Mouse (Mus musculus) kidney, embryonic 16.5 days (tissue): ENCODE results near the gene Taf1c. TPM values are rescaled to one million over a fixed set of nuclear protein-coding genes. Genes with fewer than 3 reads are reported as not detected.

Experiments used
- ATAC-seq: fragments of 200-750 bp; cut with Nextera tagmentation; 2 replicates; pipeline ENCODE4 v1.8.0; 2017; ENCODE audit warnings: moderate TSS enrichment; ENCODE audit not compliant: low FRiP score, low TSS enrichment
- H3K27ac ChIP-seq: fragments of 300-500 bp; sonication (generic); 2 replicates; pipeline ENCODE4 v1.5.1; 2014; ENCODE audit warnings: low read length
- H3K27me3 ChIP-seq: fragments of 300-500 bp; sonication (generic); 2 replicates; pipeline ENCODE4 v1.6.1; 2014; ENCODE audit warnings: low read length, control low read depth, mixed read lengths; ENCODE audit not compliant: insufficient read depth
- H3K36me3 ChIP-seq: fragments of 300-500 bp; sonication (generic); 2 replicates; pipeline ENCODE4 v1.6.1; 2014; ENCODE audit warnings: low read length, control low read depth, mixed read lengths; ENCODE audit not compliant: insufficient read depth
- H3K4me1 ChIP-seq: fragments of 300-500 bp; sonication (generic); 2 replicates; pipeline ENCODE4 v1.6.1; 2014; ENCODE audit warnings: low read length, control low read depth, mixed read lengths; ENCODE audit not compliant: insufficient read depth
- H3K4me2 ChIP-seq: fragments of 300-500 bp; sonication (generic); replicated peaks from 2 replicates; pipeline ENCODE4 v1.6.1; 2014; ENCODE audit warnings: low read depth, low read length
- H3K4me3 ChIP-seq: fragments of 300-500 bp; sonication (generic); 2 replicates; pipeline ENCODE4 v1.5.1; 2014; ENCODE audit warnings: mild to moderate bottlenecking, low read length
- H3K9ac ChIP-seq: fragments of 300-500 bp; sonication (generic); replicated peaks from 2 replicates; pipeline ENCODE4 v1.6.1; 2014; ENCODE audit warnings: low read length
- H3K9me3 ChIP-seq: fragments of 300-500 bp; sonication (generic); 2 replicates; pipeline ENCODE4 v1.6.1; 2016; ENCODE audit warnings: low read length, control low read depth
- WGBS: fragments of 180-500 bp; shearing (Covaris S2); extraction: QIAGEN DNeasy Blood & Tissue Kit; methylation state at CpG from one replicate; pipeline ENCODE4 v1.1.7; 2014; 5-methylcytosine and 5-hydroxymethylcytosine counted together
- polyA plus RNA-seq: library from polyadenylated mRNA; unstranded; fragments of >200 nt; fragmentation: Nextera tagmentation; extraction: Ambion mirVana; gene quantifications from 2 replicates; pipeline ENCODE4 v1.2.1, GENCODE M21; 2015

Gene Taf1c
- polyA plus RNA-seq, 1 experiment from 2014 or later, result 15.5 TPM

DNA sequence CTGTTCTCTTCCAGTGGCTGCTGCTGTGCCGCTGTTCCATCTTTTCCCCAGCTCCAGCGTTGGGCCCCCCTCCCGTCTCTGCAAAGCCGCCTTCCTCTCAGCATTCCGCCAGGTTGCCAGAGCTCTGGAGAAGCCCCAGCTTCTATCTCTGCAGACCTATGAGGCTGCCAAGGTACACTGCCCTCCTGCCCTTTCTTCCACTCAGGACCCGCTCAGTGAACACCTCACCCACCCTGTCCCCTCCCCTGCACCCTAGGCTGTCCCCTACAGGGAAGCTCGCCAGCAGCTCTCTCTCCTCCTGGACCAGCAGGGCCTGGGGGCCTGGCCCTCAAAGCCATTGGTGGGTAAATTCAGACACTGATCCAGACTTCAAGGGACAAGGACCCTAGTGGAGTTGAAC lies 11.3 kb upstream of the Taf1c start:
- H3K4me1 ChIP-seq, result no peaks in the 10 kb centered on the region
- H3K27ac ChIP-seq, result no peak overlapping the region
- no peak overlapping the region for H3K4me2 ChIP-seq
- H3K27me3 ChIP-seq, result no peaks in the 10 kb centered on the region
- WGBS, result 73% methylated on average over 7 of the region's 7 CpGs
- H3K36me3 ChIP-seq, result no peaks in the 10 kb centered on the region
- H3K9me3 ChIP-seq, result no peaks in the 10 kb centered on the region
- no peak overlapping the region for H3K9ac ChIP-seq
- no peak for ATAC-seq
- no peak overlapping the region for H3K4me3 ChIP-seq

- Histone ChIP-seq H3K4me1 (no peaks in the 10 kb centered on the region), H3K27me3 (no peaks in the 10 kb centered on the region), H3K4me2 (no peak overlapping the region), H3K9ac (no peak overlapping the region), H3K27ac (no peak overlapping the region), H3K4me3 (no peak overlapping the region), H3K9me3 (no peaks in the 10 kb centered on the region), H3K36me3 (no peaks in the 10 kb centered on the region)
- 79% methylated on average over 14 of the region's 14 CpGs for WGBS
- ATAC-seq, result 0 out of 2 replicates have a peak, but pooled peaks have one; percentile 21
Measured at GRCm38 (mm10) chr8:119615096-119615495, 10.1 kb upstream of the Taf1c start.

GRCm38 (mm10) chr8:119612471-119612870 lies 7.4 kb upstream of the Taf1c start, which contains the start of gene Adad2:
Adad2 (plus strand) TSS chr8:119612747.
- no peaks in the 10 kb centered on the region for H3K27me3 ChIP-seq
- H3K4me3 ChIP-seq, result no peak within 1 kb of the TSS
- H3K4me2 ChIP-seq, result no peak within 1 kb of the TSS
- H3K9ac ChIP-seq, result no peak within 1 kb of the TSS
- H3K4me1 ChIP-seq, result no peaks in the 10 kb centered on the region
- H3K9me3 ChIP-seq, result peaks cover 8% of the 10 kb centered on the region
- H3K27ac ChIP-seq, result no peak within 1 kb of the TSS
- WGBS, result 84% methylated on average over 26 of the region's 26 CpGs
- no peak for ATAC-seq
- H3K36me3 ChIP-seq, result no peaks in the 10 kb centered on the region

DNA sequence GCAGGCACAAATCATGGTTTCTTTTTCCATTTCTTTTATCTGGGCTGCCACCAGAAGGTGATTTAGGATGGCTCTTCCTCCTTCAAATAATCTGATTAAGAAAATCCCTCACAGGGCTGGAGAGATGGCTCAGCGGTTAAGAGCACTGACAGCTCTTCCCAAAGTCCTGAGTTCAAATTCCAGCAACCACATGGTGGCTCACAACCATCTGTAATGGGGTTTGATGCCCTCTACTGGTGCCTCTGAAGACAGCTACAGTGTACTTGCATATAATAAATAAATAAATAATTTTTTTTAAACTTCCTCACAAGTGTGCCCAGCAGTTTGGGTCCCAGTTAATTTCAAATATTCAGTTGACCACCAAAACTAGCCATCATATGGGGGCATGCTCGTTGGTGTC lies 1.2 kb upstream of the Taf1c start:
- Histone ChIP-seq H3K4me2 (no peak overlapping the region), H3K9ac (no peak overlapping the region), H3K27me3 (no peaks in the 10 kb centered on the region), H3K9me3 (peaks cover 8% of the 10 kb centered on the region), H3K27ac (no peak overlapping the region), H3K36me3 (peaks cover 16% of the 10 kb centered on the region), H3K4me3 (no peak overlapping the region), H3K4me1 (peaks cover 9% of the 10 kb centered on the region)
- 88% methylated on average over 2 of the region's 2 CpGs for WGBS
- no peak for ATAC-seq

DNA sequence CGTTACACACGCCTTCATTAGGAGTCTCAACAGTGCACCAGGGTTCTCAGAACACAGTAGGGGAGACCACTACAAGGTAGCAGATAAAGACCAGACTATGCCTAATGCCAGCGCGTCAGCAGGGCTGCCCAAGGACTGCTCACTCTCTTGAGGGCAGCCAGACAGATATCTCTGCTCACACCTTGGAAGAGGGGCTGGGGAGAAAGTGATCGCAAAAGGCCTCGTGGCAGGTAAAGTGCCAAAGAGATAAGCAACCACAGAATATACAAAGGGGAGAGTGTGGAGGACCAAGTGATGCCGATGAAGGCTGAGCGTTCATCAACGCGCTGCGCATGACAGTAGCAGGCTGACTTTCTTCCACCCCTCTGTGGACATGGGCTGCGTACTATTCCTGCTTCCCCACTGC lies 621 bp downstream of the Taf1c start:
- Histone ChIP-seq H3K4me3 (peak overlapping the region; percentile 74), H3K9ac (peak overlapping the region; percentile 83), H3K27me3 (no peaks in the 10 kb centered on the region), H3K4me2 (peak overlapping the region; percentile 88), H3K9me3 (peaks cover 5% of the 10 kb centered on the region), H3K4me1 (peaks cover 9% of the 10 kb centered on the region), H3K27ac (0 out of 2 replicates have a peak overlapping the region, but pooled peaks have one; percentile 31), H3K36me3 (peaks cover 29% of the 10 kb centered on the region)
- 40% methylated on average over 12 of the region's 12 CpGs for WGBS
- ATAC-seq, result no peak

GRCm38 (mm10) chr8:119603771-119604170 lies 1.3 kb downstream of the Taf1c start:
- H3K4me2 ChIP-seq, result no peak overlapping the region; the same call in 1 of the 2 replicates
- H3K9me3 ChIP-seq, result no peaks in the 10 kb centered on the region
- H3K27me3 ChIP-seq, result no peaks in the 10 kb centered on the region
- peaks cover 9% of the 10 kb centered on the region for H3K4me1 ChIP-seq
- 92% methylated on average over 4 of the region's 4 CpGs for WGBS
- no peak overlapping the region for H3K27ac ChIP-seq
- peaks cover 36% of the 10 kb centered on the region for H3K36me3 ChIP-seq
- H3K9ac ChIP-seq, result no peak overlapping the region
- H3K4me3 ChIP-seq, result no peak overlapping the region
- no peak for ATAC-seq

GRCm38 (mm10) chr8:119591456-119591855 lies 13.6 kb downstream of the Taf1c start:
- Histone ChIP-seq H3K4me3 (no peak overlapping the region), H3K27ac (no peak overlapping the region), H3K27me3 (no peaks in the 10 kb centered on the region), H3K4me1 (0 out of 2 replicates have a peak, but pooled peaks cover 5% of the 10 kb centered on the region), H3K9me3 (no peaks in the 10 kb centered on the region), H3K4me2 (no peak overlapping the region), H3K36me3 (no peaks in the 10 kb centered on the region), H3K9ac (no peak overlapping the region)
- ATAC-seq, result no peak
- 87% methylated on average over 7 of the region's 7 CpGs for WGBS

DNA sequence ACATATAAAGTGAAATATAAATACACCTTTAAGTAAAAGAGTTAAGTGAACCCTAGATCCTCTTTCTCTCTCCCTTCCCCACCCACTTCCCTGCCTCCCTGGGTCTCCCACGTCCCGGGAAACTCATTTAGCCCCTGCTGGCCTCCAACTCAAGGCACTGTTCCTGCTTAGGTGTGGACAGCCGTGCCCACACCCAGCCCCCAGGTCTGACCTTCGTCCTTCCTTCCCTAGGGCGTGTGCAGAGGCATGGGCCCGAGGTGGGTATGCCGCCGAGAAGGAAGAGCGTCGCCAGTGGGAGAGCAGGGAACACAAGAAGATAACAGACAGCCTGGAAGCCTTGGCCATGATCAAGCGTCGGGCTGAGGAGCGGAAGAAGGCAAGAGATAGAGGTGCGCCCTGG lies 14.7 kb downstream of the Taf1c start:
- Histone ChIP-seq H3K9me3 (no peaks in the 10 kb centered on the region), H3K27me3 (no peaks in the 10 kb centered on the region), H3K4me2 (no peak overlapping the region), H3K4me1 (0 out of 2 replicates have a peak, but pooled peaks cover 5% of the 10 kb centered on the region), H3K9ac (no peak overlapping the region), H3K27ac (no peak overlapping the region), H3K36me3 (no peaks in the 10 kb centered on the region), H3K4me3 (no peak overlapping the region)
- ATAC-seq, result no peak
- WGBS, result 72% methylated on average over 14 of the region's 14 CpGs

DNA sequence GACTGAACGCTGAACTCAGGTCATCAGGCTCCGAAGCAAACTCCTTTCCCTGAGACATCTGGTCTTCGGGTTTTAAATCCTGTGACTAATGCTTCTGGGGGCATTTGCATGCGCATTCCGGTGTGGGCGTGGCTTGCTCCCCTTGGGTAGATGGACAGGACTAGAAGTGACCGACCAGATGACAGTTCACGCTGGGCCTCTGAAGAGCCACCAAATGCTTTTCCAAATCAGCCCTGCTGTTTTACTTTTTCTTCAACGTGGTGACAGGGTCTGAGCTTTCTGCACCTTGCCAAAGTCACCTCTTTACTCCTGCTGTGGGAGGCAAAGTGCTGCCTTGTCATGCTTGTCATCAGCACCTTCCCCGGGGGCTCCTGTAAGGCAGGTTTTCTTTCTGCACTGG lies 16.2 kb downstream of the Taf1c start:
- no peak overlapping the region for H3K4me3 ChIP-seq
- H3K9me3 ChIP-seq, result no peaks in the 10 kb centered on the region
- H3K4me2 ChIP-seq, result no peak overlapping the region
- H3K9ac ChIP-seq, result no peak overlapping the region; the same call in 1 of the 2 replicates
- no peaks in the 10 kb centered on the region for H3K27me3 ChIP-seq
- no peaks in the 10 kb centered on the region for H3K36me3 ChIP-seq
- WGBS, result 23% methylated on average over 10 of the region's 10 CpGs
- 0 out of 2 replicates have a peak, but pooled peaks cover 5% of the 10 kb centered on the region for H3K4me1 ChIP-seq
- no peak overlapping the region for H3K27ac ChIP-seq
- ATAC-seq, result no peak

GRCm38 (mm10) chr8:119588321-119588720 lies 16.7 kb downstream of the Taf1c start:
- ATAC-seq, result no peak
- Histone ChIP-seq H3K9ac (no peak overlapping the region), H3K9me3 (no peaks in the 10 kb centered on the region), H3K4me1 (0 out of 2 replicates have a peak, but pooled peaks cover 5% of the 10 kb centered on the region), H3K4me3 (no peak overlapping the region), H3K27me3 (no peaks in the 10 kb centered on the region), H3K36me3 (no peaks in the 10 kb centered on the region), H3K4me2 (no peak overlapping the region), H3K27ac (no peak overlapping the region)
- 58% methylated on average over 4 of the region's 4 CpGs for WGBS
